Mouse (Mus musculus) CH12.LX (cell line): ENCODE measurements around the gene H2-T24. TPM values are rescaled to one million over a fixed set of nuclear protein-coding genes. Genes with fewer than 3 reads are reported as not detected.
"Not testable (repeated sequence)": the region's sequence is repeated elsewhere in the genome, so short reads cannot be mapped to it uniquely, and the experiment has no call there.

Experiments
- DNase-seq: peaks from one replicate; pipeline ENCODE4 v3.0.0-alpha.2; 2013; ENCODE audit errors: extremely low read depth
- H3K27ac ChIP-seq: 2 replicates; pipeline ENCODE4 v1.5.1; 2012; ENCODE audit warnings: low read depth, mild to moderate bottlenecking, control low read depth, moderate library complexity; ENCODE audit not compliant: insufficient read depth
- H3K27me3 ChIP-seq: replicated peaks from 2 replicates; pipeline ENCODE3; 2012; ENCODE audit warnings: inconsistent platforms
- H3K36me3 ChIP-seq, 2 experiments: replicated peaks in 1 of 2; 2 replicates each; pipeline versions ENCODE3 to v1.6.1; 2012; ENCODE audit warnings: inconsistent platforms in 1 of 2, low read length in 1 of 2, mild to moderate bottlenecking in 1 of 2, mixed read lengths in 1 of 2, moderate library complexity in 1 of 2; ENCODE audit not compliant: control insufficient read depth in 1 of 2, insufficient read depth in 1 of 2
- H3K4me1 ChIP-seq, 2 experiments: 2 replicates each; pipeline ENCODE4 v1.6.1; 2012; ENCODE audit warnings: inconsistent platforms in 1 of 2, moderate library complexity in 1 of 2; ENCODE audit not compliant: insufficient read depth in 2 of 2, control insufficient read depth in 1 of 2
- H3K4me2 ChIP-seq: 2 replicates; pipeline ENCODE4 v1.6.1; 2012; ENCODE audit warnings: low read depth, mild to moderate bottlenecking, control low read depth; ENCODE audit not compliant: poor library complexity, insufficient read depth, severe bottlenecking
- H3K4me3 ChIP-seq, 3 experiments: fragments of 150-350 bp in 1 of 3; sonication (generic) in 1 of 3; replicated peaks in 1 of 3; 2 replicates each; pipeline versions ENCODE3 to v1.5.1; 2011 to 2012; ENCODE audit warnings: low read depth in 2 of 3, low read length in 2 of 3, mild to moderate bottlenecking in 2 of 3, moderate library complexity in 2 of 3, control low read depth in 1 of 3, improper control_type of control experiment in 1 of 3, inconsistent platforms in 1 of 3, mixed read lengths in 1 of 3; ENCODE audit not compliant: poor library complexity in 1 of 3
- H3K79me2 ChIP-seq: replicated peaks from 2 replicates; pipeline ENCODE4 v1.6.1; 2012; ENCODE audit warnings: mild to moderate bottlenecking, moderate library complexity; ENCODE audit not compliant: control insufficient read depth, poor library complexity, insufficient read depth, severe bottlenecking; ENCODE audit errors: extremely low read depth
- H3K9ac ChIP-seq: 2 replicates; pipeline ENCODE4 v1.6.1; 2012; ENCODE audit warnings: low read depth, mild to moderate bottlenecking, control low read depth, moderate library complexity; ENCODE audit not compliant: insufficient read depth
- H3K9me3 ChIP-seq: replicated peaks from 2 replicates; pipeline ENCODE3; 2012; ENCODE audit warnings: low read length, inconsistent platforms, mixed read lengths
- CTCF ChIP-seq, 2 experiments: IDR thresholded peaks in 1 of 2; conservative IDR thresholded peaks in 1 of 2; 2 replicates each; pipeline ENCODE4 v1.5.1; 2011 to 2012; ENCODE audit warnings: low read depth in 2 of 2, low read length in 2 of 2, improper control_type of control experiment in 1 of 2, inconsistent platforms in 1 of 2, mild to moderate bottlenecking in 1 of 2, moderate library complexity in 1 of 2
- dilution Hi-C: fragments of 300-500 bp; cut with MboI; formaldehyde crosslinking; loops from 2 replicates; pipeline ENCODE4 v1.14.3; 2020; ENCODE audit warnings: low sequenced_read_pairs; ENCODE audit not compliant: extremely low pct_unique_long_range_greater_than_20kb, extremely low pct_ligation_motif_present
- in situ Hi-C: fragments of 300-500 bp; cut with MboI; formaldehyde crosslinking; loops from 3 replicates; pipeline ENCODE4 v1.14.3; 2019; ENCODE audit warnings: low sequenced_read_pairs, low pct_ligation_motif_present, low pct_unique_long_range_greater_than_20kb, mixed read lengths
- polyA plus RNA-seq: library from polyadenylated mRNA; unstranded; fragments of >175 nt; gene quantifications from 2 replicates; pipeline ENCODE4 v1.2.1, GENCODE M21; 2012; ENCODE audit warnings: low read depth; ENCODE audit not compliant: insufficient read length
- total RNA-seq, 2 experiments: library from RNA; depleted of rRNA; stranded (reverse); fragments of 300-350 nt in 1 of 2; fragments of >200 nt in 1 of 2; gene quantifications; 2 replicates each; pipeline ENCODE4 v1.2.3; 2012 to 2014

Gene H2-T24
- total and polyA plus RNA-seq, 3 experiments, result 7.6 to 9.8 (median 9.3) TPM

GRCm38 (mm10) chr17:36031583-36032331 lies 11.4 kb upstream of the H2-T24 start:
- H3K27ac ChIP-seq, result peak overlapping the region; percentile 74; the same call in 1 of the 2 replicates
- H3K4me2 ChIP-seq, H3K27me3 ChIP-seq, DNase-seq, H3K4me1 ChIP-seq, H3K9me3 ChIP-seq, dilution Hi-C loops: not testable (repeated sequence)
- H3K4me3 ChIP-seq, result peak overlapping the region; percentile 40 to 80 (median 58)
- peak overlapping the region; percentile 84 for H3K9ac ChIP-seq
- H3K79me2 ChIP-seq, result peaks cover 12% of the 10 kb centered on the region; the same call in 1 of the 2 replicates
- H3K36me3 ChIP-seq, result peaks cover 2 to 16% of the 10 kb centered on the region in 2 experiments
- peak in 1 of 2 experiments; percentile 17; a peak in 1 of 4 replicates for TF ChIP-seq CTCF (conservative IDR thresholded peaks at IDR 0.05 in 1 of 2, IDR thresholded peaks at IDR 0.05 in 1 of 2; ENCODE audit: low read depth in 2 of 2, low read length in 2 of 2)
- in situ Hi-C loops, result loop anchor here (10.0 kb wide), 1 partner anchor 83 kb away; no protein-coding TSS in a partner anchor

GRCm38 (mm10) chr17:36030703-36031582 lies 10.6 kb upstream of the H2-T24 start:
- in situ Hi-C loops, result loop anchor here (10.0 kb wide), 1 partner anchor 84 kb away; no protein-coding TSS in a partner anchor
- peaks cover 14% of the 10 kb centered on the region; the same call in 1 of the 2 replicates for H3K79me2 ChIP-seq
- H3K9me3 ChIP-seq, result peaks cover 14% of the 10 kb centered on the region
- DNase-seq, H3K27me3 ChIP-seq, dilution Hi-C loops, H3K9ac ChIP-seq, H3K27ac ChIP-seq, H3K4me1 ChIP-seq, H3K4me2 ChIP-seq: not testable (repeated sequence)
- peaks cover 7 to 23% of the 10 kb centered on the region in 2 experiments for H3K36me3 ChIP-seq
- peak overlapping the region in 1 of 3 experiments; percentile 40 for H3K4me3 ChIP-seq

GRCm38 (mm10) chr17:36030046-36030702 lies 9.8 kb upstream of the H2-T24 start:
- not testable (repeated sequence) for DNase-seq

More at GRCm38 (mm10) chr17:36030046-36030702, 9.8 kb upstream of the H2-T24 start:
- in situ Hi-C loops, result loop anchor here (10.0 kb wide), 1 partner anchor 85 kb away; no protein-coding TSS in a partner anchor
- H3K9ac ChIP-seq, H3K27me3 ChIP-seq, dilution Hi-C loops, H3K4me3 ChIP-seq, H3K4me1 ChIP-seq, H3K27ac ChIP-seq, H3K4me2 ChIP-seq: not testable (repeated sequence)
- H3K9me3 ChIP-seq, result peaks cover 17% of the 10 kb centered on the region
- H3K79me2 ChIP-seq, result peaks cover 16% of the 10 kb centered on the region
- peaks cover 10 to 28% of the 10 kb centered on the region in 2 experiments for H3K36me3 ChIP-seq
